Mouse (Mus musculus): ENCODE measurements around the gene Ugt1a10.
"Not testable (repeated sequence)": the region's sequence is repeated elsewhere in the genome, so short reads cannot be mapped to it uniquely, and the experiment has no call there.

Ugt1a10 gene

DNA sequence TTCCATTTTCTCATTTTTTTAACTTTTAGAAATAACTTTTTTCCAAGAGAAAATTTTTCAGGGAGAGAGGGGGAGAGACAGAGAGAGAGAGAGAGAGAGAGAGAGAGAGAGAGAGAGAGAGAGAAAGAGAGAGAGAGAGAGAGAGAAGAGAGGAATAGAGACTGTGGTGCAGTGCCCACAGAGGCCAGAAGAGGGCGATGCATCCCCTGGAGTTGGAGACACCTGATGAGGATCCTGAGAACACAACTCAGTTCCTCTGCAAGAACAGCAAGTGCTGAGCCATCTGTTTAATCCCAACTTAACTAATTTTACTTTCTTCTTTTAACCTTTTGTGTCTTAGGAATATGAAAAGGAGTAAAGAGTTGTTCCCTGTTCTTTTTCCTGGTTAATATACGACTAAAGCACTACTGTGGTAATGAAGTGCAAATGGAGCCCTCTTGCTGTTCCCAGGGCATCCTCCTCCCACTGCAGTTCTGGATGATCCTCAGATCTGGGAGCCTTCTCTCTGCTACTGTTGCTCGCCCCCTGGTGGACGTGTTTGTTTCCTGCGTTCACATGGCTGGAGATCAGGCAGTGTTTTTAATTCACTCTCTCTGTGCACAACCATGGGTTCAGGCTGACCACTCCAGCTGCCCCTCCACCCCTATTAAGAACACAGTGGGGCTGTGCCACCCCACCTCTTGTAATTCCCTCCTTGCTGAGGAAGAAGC, 88.9 kb downstream of the Ugt1a10 start:
- peak; percentile 59 for DNase-seq

- DNase-seq: not testable (repeated sequence)
Measured at GRCm38 (mm10) chr1:88145278-88145677, 90.1 kb downstream of the Ugt1a10 start.

GRCm38 (mm10) chr1:88150133-88150532, 94.9 kb downstream of the Ugt1a10 start:
- not testable (repeated sequence) for DNase-seq

- no peak for DNase-seq
Measured at GRCm38 (mm10) chr1:88158430-88158829, 103.2 kb downstream of the Ugt1a10 start.

DNA sequence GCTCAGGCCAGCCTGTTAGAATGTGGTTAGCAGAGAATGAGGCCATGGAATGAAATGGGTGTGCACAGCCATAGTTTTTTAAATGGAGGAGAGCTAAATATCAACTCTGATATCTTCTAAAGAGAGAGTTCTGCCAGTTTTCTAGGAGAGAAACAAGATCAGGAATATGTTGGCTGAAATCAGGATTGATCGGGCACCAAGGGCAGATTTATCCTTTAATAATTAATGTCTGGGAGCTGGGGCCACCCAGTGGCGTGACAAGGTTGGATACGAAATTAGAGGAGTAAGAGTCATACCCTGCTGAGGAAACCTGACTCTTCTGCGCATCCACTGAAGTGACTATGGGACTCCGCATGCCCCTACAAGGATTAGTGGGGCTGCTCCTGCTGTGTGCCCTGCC, 110.5 kb downstream of the Ugt1a10 start, which contains the start of gene Ugt1a5:
TSS of gene Ugt1a5 (plus strand) at position 302 of the 400 bp plus-strand sequence.
- no peak for DNase-seq

DNA sequence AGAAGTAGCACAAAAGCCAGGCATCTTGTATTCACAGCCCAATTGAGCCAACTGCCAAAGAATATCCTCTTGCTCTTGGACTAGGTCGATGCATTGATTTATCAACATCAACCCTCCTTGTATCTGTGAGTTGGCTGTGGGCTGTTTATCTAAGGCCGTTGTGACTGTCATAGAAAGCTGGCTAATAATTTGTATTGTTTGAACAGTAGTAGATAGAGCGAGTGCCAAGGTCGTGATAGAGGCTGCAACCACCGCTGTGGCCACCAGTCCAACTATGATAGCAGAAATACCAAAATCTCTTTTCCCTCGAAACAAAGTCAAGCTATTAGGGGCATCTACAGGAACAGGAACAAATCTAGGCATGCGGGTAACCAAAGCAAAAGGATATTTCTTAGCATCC, 117.0 kb downstream of the Ugt1a10 start:
- DNase-seq: not testable (repeated sequence)

DNA sequence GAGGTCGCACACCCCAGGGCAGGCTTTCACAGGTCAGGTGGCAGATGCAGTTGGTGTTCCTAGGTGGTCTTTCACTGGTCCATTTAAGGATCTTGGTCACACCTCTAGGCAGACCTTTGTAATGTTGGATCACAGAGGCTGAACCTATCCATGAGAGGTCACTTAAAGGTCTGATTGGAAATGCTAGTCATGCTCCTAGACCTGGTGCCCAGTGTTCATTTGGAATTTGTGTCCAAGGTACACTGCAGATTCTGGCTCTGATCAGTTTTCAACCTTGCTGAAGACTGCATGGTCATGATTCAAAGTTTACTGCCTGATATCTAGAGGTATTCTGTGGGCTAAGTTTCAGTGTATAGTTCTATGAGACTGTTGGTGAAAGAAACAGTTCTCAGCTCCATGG, 124.5 kb downstream of the Ugt1a10 start:
- DNase-seq: no peak

DNA sequence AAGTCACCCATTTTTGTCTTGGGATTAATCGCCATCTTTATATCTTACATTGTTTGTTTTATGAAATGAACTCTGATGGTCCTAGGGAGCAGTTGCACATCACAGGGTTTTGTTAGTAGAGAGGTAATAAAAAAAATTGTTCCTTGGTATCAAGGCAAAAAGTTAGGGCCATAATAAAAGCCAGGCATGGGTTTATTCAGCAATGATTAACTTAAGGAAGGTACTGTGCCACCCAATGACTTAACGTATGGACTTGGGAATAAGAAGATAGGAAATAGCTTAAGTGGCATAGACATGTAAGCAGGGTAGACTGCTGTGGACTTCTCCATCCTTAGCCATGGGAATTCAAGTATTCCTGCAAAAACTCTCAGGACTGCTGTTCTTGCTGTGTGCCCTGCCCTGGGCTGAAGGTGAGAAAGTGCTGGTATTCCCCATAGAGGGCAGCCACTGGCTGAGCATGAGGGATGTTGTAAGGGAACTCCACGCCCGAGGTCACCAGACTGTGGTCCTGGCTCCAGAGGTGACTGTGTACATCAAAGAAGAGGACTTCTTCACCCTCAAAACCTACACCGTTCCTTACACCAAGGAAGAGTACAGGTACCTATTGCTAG, 131.2 kb downstream of the Ugt1a10 start:
- no peak for DNase-seq

- no peak for DNase-seq
Measured at GRCm38 (mm10) chr1:88192136-88192535, 136.9 kb downstream of the Ugt1a10 start.

DNA sequence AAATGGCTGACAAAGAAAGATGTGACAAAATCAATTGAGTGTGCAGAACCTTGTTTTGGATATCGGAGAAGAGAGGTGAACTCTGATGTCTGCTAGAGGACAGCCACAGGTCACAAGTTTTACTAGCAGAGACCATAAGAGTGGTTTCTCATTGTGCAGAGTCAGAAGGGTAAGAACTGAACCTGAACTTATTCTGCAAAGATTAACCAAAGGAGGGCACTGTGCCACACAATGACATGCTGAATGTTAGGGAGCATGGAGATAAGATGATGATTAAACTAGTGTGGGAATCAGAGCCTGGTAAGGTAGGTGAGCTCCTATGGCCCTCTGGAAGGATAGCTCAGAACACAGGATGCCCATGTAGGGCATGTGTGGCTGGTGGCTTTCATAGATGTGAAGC, 140.5 kb downstream of the Ugt1a10 start:
- no peak for DNase-seq

DNA sequence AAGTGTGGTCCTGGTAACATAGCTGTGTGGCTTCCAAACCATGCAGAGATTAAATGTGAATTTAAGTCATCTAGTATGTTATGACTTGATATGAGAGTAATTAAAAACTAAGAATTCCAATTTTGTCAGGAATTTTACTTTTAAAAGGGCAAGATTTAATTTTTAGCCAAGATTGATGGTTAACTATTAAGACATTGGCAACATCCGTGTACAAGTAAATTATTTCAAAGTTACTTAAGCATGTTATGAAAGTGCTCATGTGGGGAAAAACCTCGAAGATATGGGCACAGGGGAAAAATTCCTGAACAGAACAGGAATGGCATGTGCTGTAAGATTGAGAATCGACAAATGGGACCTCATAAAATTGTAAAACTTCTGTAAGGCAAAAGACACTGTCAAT, 142.3 kb downstream of the Ugt1a10 start:
- DNase-seq: no peak

DNA sequence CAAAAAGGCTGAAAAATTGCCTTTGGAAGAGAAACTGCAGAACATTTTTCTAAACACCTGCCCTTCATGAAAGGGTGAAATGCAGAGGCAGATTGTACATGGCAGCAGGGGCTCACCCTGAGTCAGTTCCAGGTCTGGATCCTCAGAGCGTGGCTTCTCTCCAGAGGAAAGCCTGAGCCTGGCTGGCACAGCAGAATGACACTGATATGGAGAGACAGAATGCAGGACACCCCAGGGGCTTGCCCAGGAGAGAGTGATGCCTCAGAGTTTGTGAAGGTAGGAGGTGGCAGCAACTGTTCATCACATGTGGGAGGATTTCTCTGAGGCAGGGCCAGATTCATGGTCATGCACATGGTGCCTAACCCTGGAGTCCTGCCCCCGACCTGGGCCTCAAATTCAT, 144.8 kb downstream of the Ugt1a10 start:
- no peak for DNase-seq

- DNase-seq: no peak
Measured at GRCm38 (mm10) chr1:88200456-88200855, 145.3 kb downstream of the Ugt1a10 start, which contains the start of gene Ugt1a2. Gene Ugt1a2, plus strand, starts transcription at chr1:88200601.

- peak; percentile 80 for DNase-seq
Measured at GRCm38 (mm10) chr1:88205294-88205922, 150.2 kb downstream of the Ugt1a10 start, which contains the start of gene Dnajb3. Gene Dnajb3, minus strand, starts transcription at chr1:88205782.

GRCm38 (mm10) chr1:88206843-88207479, 151.8 kb downstream of the Ugt1a10 start:
- no peak for DNase-seq

- DNase-seq: no peak
Measured at GRCm38 (mm10) chr1:88211812-88212211, 156.6 kb downstream of the Ugt1a10 start, which contains the start of gene Ugt1a1. Gene Ugt1a1, plus strand, starts transcription at chr1:88211959.

- no peak for DNase-seq
Measured at GRCm38 (mm10) chr1:88212341-88213045, 157.3 kb downstream of the Ugt1a10 start.

- no peak for DNase-seq
Measured at GRCm38 (mm10) chr1:88213061-88213460, 157.9 kb downstream of the Ugt1a10 start.

- DNase-seq: no peak
Measured at GRCm38 (mm10) chr1:88213766-88214461, 158.7 kb downstream of the Ugt1a10 start.

- no peak for DNase-seq
Measured at GRCm38 (mm10) chr1:88214462-88214952, 159.3 kb downstream of the Ugt1a10 start.

- no peak for DNase-seq
Measured at GRCm38 (mm10) chr1:88215466-88216380, 160.5 kb downstream of the Ugt1a10 start.

Measured in right cerebral cortex, postnatal 14 days (tissue).